Mouse (Mus musculus): Measurements from ENCODE around the gene Entpd1. TPM values are rescaled to one million over a fixed set of nuclear protein-coding genes. Genes with fewer than 3 reads are reported as not detected.

Gene Entpd1
- polyA plus RNA-seq, 1 experiment from 2014 or later, result 7.2 TPM

- no peak for ATAC-seq (ENCODE audit: low FRiP score)
Measured at GRCm38 (mm10) chr19:40650090-40650489, 37.9 kb downstream of the Entpd1 start.

GRCm38 (mm10) chr19:40656207-40656606 is 44.0 kb downstream of the Entpd1 start:
- Histone ChIP-seq H3K27me3 (ENCODE audit: control insufficient read depth, insufficient read depth, low read length) (no peaks in the 10 kb centered on the region), H3K9me3 (ENCODE audit: control insufficient read depth, low read length) (no peaks in the 10 kb centered on the region), H3K27ac (ENCODE audit: low read depth, low read length) (no peak overlapping the region), H3K4me3 (ENCODE audit: low read depth, low read length) (no peak overlapping the region), H3K36me3 (ENCODE audit: control insufficient read depth, insufficient read depth, low read length) (no peaks in the 10 kb centered on the region), H3K4me2 (no peak overlapping the region), H3K9ac (ENCODE audit: low read length) (no peak overlapping the region), H3K4me1 (ENCODE audit: control insufficient read depth, insufficient read depth, low read length) (no peaks in the 10 kb centered on the region)
- no peak for ATAC-seq (ENCODE audit: low FRiP score)
- WGBS, result 88% methylated on average over 5 of the region's 5 CpGs
- DNase-seq (ENCODE audit: low spot score, missing footprints), result no peak

More at GRCm38 (mm10) chr19:40650090-40650489, 37.9 kb downstream of the Entpd1 start:
- DNase-seq (ENCODE audit: low spot score, missing footprints), result no peak
- no peak overlapping the region for H3K27ac ChIP-seq (ENCODE audit: low read depth, low read length)
- H3K9me3 ChIP-seq (ENCODE audit: control insufficient read depth, low read length), result no peaks in the 10 kb centered on the region
- H3K4me1 ChIP-seq (ENCODE audit: control insufficient read depth, insufficient read depth, low read length), result no peaks in the 10 kb centered on the region
- H3K36me3 ChIP-seq (ENCODE audit: control insufficient read depth, insufficient read depth, low read length), result no peaks in the 10 kb centered on the region
- H3K4me2 ChIP-seq, result no peak overlapping the region
- WGBS, result 78% methylated on average over 5 of the region's 5 CpGs
- H3K27me3 ChIP-seq (ENCODE audit: control insufficient read depth, insufficient read depth, low read length), result no peaks in the 10 kb centered on the region
- H3K9ac ChIP-seq (ENCODE audit: low read length), result no peak overlapping the region
- no peak overlapping the region for H3K4me3 ChIP-seq (ENCODE audit: low read depth, low read length)

GRCm38 (mm10) chr19:40658281-40658680 is 46.1 kb downstream of the Entpd1 start:
- Histone ChIP-seq H3K27ac (ENCODE audit: low read depth, low read length) (no peak overlapping the region), H3K9me3 (ENCODE audit: control insufficient read depth, low read length) (no peaks in the 10 kb centered on the region), H3K4me2 (no peak overlapping the region), H3K9ac (ENCODE audit: low read length) (no peak overlapping the region), H3K4me1 (ENCODE audit: control insufficient read depth, insufficient read depth, low read length) (no peaks in the 10 kb centered on the region), H3K4me3 (ENCODE audit: low read depth, low read length) (no peak overlapping the region), H3K27me3 (ENCODE audit: control insufficient read depth, insufficient read depth, low read length) (no peaks in the 10 kb centered on the region), H3K36me3 (ENCODE audit: control insufficient read depth, insufficient read depth, low read length) (no peaks in the 10 kb centered on the region)
- no peak for DNase-seq (ENCODE audit: low spot score, missing footprints)
- ATAC-seq (ENCODE audit: low FRiP score), result no peak
- 78% methylated on average over 6 of the region's 6 CpGs for WGBS

GRCm38 (mm10) chr19:40658935-40659334 is 46.8 kb downstream of the Entpd1 start:
- Histone ChIP-seq H3K27ac (ENCODE audit: low read depth, low read length) (no peak overlapping the region), H3K9me3 (ENCODE audit: control insufficient read depth, low read length) (no peaks in the 10 kb centered on the region), H3K27me3 (ENCODE audit: control insufficient read depth, insufficient read depth, low read length) (no peaks in the 10 kb centered on the region), H3K4me1 (ENCODE audit: control insufficient read depth, insufficient read depth, low read length) (no peaks in the 10 kb centered on the region), H3K36me3 (ENCODE audit: control insufficient read depth, insufficient read depth, low read length) (no peaks in the 10 kb centered on the region), H3K4me3 (ENCODE audit: low read depth, low read length) (no peak overlapping the region), H3K4me2 (no peak overlapping the region), H3K9ac (ENCODE audit: low read length) (no peak overlapping the region)
- peak; percentile 87 for DNase-seq (ENCODE audit: low spot score, missing footprints)
- no peak for ATAC-seq (ENCODE audit: low FRiP score)
- 57% methylated on average over 5 of the region's 5 CpGs for WGBS

- H3K27me3 ChIP-seq (ENCODE audit: control insufficient read depth, insufficient read depth, low read length), result no peaks in the 10 kb centered on the region
- DNase-seq (ENCODE audit: low spot score, missing footprints) (peak; percentile 95), ATAC-seq (ENCODE audit: low FRiP score) (peak; percentile 81)
- peak overlapping the region; percentile 66 for H3K9ac ChIP-seq (ENCODE audit: low read length)
- no peaks in the 10 kb centered on the region for H3K9me3 ChIP-seq (ENCODE audit: control insufficient read depth, low read length)
- peak overlapping the region; percentile 58 for H3K27ac ChIP-seq (ENCODE audit: low read depth, low read length)
- peak overlapping the region; percentile 51 for H3K4me2 ChIP-seq
- H3K36me3 ChIP-seq (ENCODE audit: control insufficient read depth, insufficient read depth, low read length), result no peaks in the 10 kb centered on the region
- peak overlapping the region; percentile 26 for H3K4me3 ChIP-seq (ENCODE audit: low read depth, low read length)
- no peaks in the 10 kb centered on the region for H3K4me1 ChIP-seq (ENCODE audit: control insufficient read depth, insufficient read depth, low read length)
- WGBS, result 2% methylated on average over 16 of the region's 16 CpGs
Measured at GRCm38 (mm10) chr19:40659651-40660478, 47.7 kb downstream of the Entpd1 start.

- no peaks in the 10 kb centered on the region for H3K9me3 ChIP-seq (ENCODE audit: control insufficient read depth, low read length)
- no peaks in the 10 kb centered on the region for H3K27me3 ChIP-seq (ENCODE audit: control insufficient read depth, insufficient read depth, low read length)
- peak overlapping the region; percentile 66 for H3K9ac ChIP-seq (ENCODE audit: low read length)
- peak overlapping the region; percentile 26 for H3K4me3 ChIP-seq (ENCODE audit: low read depth, low read length)
- no peaks in the 10 kb centered on the region for H3K4me1 ChIP-seq (ENCODE audit: control insufficient read depth, insufficient read depth, low read length)
- DNase-seq (ENCODE audit: low spot score, missing footprints) (peak; percentile 92), ATAC-seq (ENCODE audit: low FRiP score) (peak; percentile 47)
- H3K36me3 ChIP-seq (ENCODE audit: control insufficient read depth, insufficient read depth, low read length), result no peaks in the 10 kb centered on the region
- 16% methylated on average over 9 of the region's 9 CpGs for WGBS
- peak overlapping the region; percentile 58 for H3K27ac ChIP-seq (ENCODE audit: low read depth, low read length)
- H3K4me2 ChIP-seq, result peak overlapping the region; percentile 51
Measured at GRCm38 (mm10) chr19:40660510-40660909, 48.3 kb downstream of the Entpd1 start.

- H3K4me1 ChIP-seq (ENCODE audit: control insufficient read depth, insufficient read depth, low read length), result no peaks in the 10 kb centered on the region
- DNase-seq (ENCODE audit: low spot score, missing footprints) (no peak), ATAC-seq (ENCODE audit: low FRiP score) (no peak)
- 98% methylated on average over 2 of the region's 2 CpGs for WGBS
- no peak overlapping the region for H3K27ac ChIP-seq (ENCODE audit: low read depth, low read length)
- H3K9me3 ChIP-seq (ENCODE audit: control insufficient read depth, low read length), result no peaks in the 10 kb centered on the region
- 0 out of 2 replicates have a peak overlapping the region, but pooled peaks have one; percentile 26 for H3K4me3 ChIP-seq (ENCODE audit: low read depth, low read length)
- H3K4me2 ChIP-seq, result peak overlapping the region; percentile 51
- no peaks in the 10 kb centered on the region for H3K27me3 ChIP-seq (ENCODE audit: control insufficient read depth, insufficient read depth, low read length)
- no peak overlapping the region; the same call in 1 of the 2 replicates for H3K9ac ChIP-seq (ENCODE audit: low read length)
- H3K36me3 ChIP-seq (ENCODE audit: control insufficient read depth, insufficient read depth, low read length), result no peaks in the 10 kb centered on the region
Measured at GRCm38 (mm10) chr19:40661108-40661507, 48.9 kb downstream of the Entpd1 start.

- Histone ChIP-seq H3K9ac (ENCODE audit: low read length) (no peak overlapping the region), H3K4me3 (ENCODE audit: low read depth, low read length) (no peak overlapping the region), H3K4me1 (ENCODE audit: control insufficient read depth, insufficient read depth, low read length) (no peaks in the 10 kb centered on the region), H3K9me3 (ENCODE audit: control insufficient read depth, low read length) (no peaks in the 10 kb centered on the region), H3K4me2 (no peak overlapping the region), H3K27me3 (ENCODE audit: control insufficient read depth, insufficient read depth, low read length) (no peaks in the 10 kb centered on the region), H3K27ac (ENCODE audit: low read depth, low read length) (no peak overlapping the region), H3K36me3 (ENCODE audit: control insufficient read depth, insufficient read depth, low read length) (no peaks in the 10 kb centered on the region)
- WGBS, result 92% methylated on average over 6 of the region's 6 CpGs
- ATAC-seq (ENCODE audit: low FRiP score), result no peak
- no peak for DNase-seq (ENCODE audit: low spot score, missing footprints)
Measured at GRCm38 (mm10) chr19:40661874-40662273, 49.7 kb downstream of the Entpd1 start.

GRCm38 (mm10) chr19:40662727-40663126 is 50.6 kb downstream of the Entpd1 start:
- no peak for DNase-seq (ENCODE audit: low spot score, missing footprints)
- H3K4me1 ChIP-seq (ENCODE audit: control insufficient read depth, insufficient read depth, low read length), result no peaks in the 10 kb centered on the region
- H3K27ac ChIP-seq (ENCODE audit: low read depth, low read length), result no peak overlapping the region
- WGBS, result 88% methylated on average over 2 of the region's 2 CpGs
- no peak for ATAC-seq (ENCODE audit: low FRiP score)
- H3K36me3 ChIP-seq (ENCODE audit: control insufficient read depth, insufficient read depth, low read length), result no peaks in the 10 kb centered on the region
- no peak overlapping the region for H3K4me3 ChIP-seq (ENCODE audit: low read depth, low read length)
- no peak overlapping the region for H3K9ac ChIP-seq (ENCODE audit: low read length)
- no peak overlapping the region for H3K4me2 ChIP-seq
- no peaks in the 10 kb centered on the region for H3K9me3 ChIP-seq (ENCODE audit: control insufficient read depth, low read length)
- H3K27me3 ChIP-seq (ENCODE audit: control insufficient read depth, insufficient read depth, low read length), result no peaks in the 10 kb centered on the region

Data from midbrain, embryonic 11.5 days (tissue).